Mouse (Mus musculus): ENCODE results near the gene Clstn1.

Gene Clstn1

DNA sequence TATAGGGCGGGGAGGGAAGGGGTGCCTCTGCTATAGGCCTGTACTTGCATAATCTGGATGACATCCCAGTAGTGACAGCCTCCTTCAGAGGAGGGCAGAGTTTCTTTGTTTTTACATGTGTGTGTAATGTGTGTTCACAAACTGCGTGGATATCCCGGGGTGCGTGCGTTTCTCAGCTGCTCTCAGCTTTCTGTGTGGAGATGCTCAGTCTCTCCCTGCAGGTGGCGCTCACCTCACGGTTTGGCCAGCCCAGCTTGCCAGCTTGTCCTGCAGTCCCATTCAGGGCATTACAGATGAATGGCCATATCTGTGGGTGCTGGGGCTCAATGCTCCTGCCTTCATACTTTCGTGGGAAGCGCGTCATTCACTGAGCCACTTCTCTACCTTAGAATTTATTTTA, 42.1 kb downstream of the Clstn1 start:
- no peak for DNase-seq (ENCODE audit: extremely low spot score, low read depth, low spot score)

DNA sequence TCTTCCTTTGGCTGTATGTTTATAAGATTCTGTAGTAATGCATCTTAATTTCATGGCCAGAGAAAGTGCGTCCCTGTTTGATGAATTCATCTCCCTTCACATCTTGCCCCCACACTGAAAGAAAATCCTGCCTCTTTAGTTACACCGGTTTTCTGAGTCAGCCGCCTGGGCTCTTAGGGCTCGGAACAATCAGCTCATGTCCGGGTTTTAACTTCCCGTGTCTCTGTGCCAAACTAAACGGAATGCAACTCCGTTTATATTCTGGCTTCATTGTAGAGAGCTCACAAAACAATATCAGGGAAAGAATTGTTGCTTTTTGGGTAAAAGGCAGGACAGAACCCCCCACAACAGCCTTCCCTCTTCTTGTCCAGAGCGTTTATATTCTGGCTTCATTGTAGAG, 42.5 kb downstream of the Clstn1 start:
- no peak for DNase-seq (ENCODE audit: extremely low spot score, low read depth, low spot score)

DNA sequence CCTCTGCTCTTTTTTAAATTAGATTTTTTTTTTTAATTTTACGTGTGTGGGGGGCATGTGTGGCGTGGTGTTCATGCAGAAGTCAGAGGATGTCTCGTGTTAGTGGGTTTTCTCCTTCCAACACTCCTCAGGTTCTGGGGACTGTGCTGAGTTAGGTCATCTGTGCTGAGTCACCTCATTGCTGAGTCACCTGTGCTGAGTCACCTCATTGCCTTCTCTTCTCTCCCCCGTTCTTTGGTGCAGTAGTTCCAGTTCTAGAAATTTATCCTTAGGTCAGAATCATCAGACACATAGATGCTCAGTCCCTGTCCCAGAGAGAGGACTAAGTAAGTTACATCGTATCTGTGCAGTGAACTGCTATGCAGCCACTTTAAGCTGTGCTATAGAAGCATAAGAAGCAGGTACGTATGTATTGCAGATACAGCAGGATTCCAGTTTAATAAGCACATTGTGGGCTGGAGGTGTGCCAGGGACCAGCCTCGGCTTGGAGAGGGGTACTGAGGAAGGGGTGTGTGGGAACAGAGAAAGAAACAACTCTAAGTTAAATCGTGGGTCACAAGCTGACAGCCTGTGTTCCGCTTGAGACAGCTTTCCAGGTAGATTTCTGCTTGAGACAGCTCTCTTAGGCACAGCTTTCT, 46.5 kb downstream of the Clstn1 start:
- DNase-seq (ENCODE audit: extremely low spot score, low read depth, low spot score), result no peak

GRCm38 (mm10) chr4:149634157-149634556, 47.9 kb downstream of the Clstn1 start:
- no peak for DNase-seq (ENCODE audit: extremely low spot score, low read depth, low spot score)

GRCm38 (mm10) chr4:149634966-149635365, 48.7 kb downstream of the Clstn1 start:
- no peak for DNase-seq (ENCODE audit: extremely low spot score, low read depth, low spot score)

- DNase-seq (ENCODE audit: extremely low spot score, low read depth, low spot score), result no peak
Observed at GRCm38 (mm10) chr4:149635915-149636415, 49.7 kb downstream of the Clstn1 start.

DNA sequence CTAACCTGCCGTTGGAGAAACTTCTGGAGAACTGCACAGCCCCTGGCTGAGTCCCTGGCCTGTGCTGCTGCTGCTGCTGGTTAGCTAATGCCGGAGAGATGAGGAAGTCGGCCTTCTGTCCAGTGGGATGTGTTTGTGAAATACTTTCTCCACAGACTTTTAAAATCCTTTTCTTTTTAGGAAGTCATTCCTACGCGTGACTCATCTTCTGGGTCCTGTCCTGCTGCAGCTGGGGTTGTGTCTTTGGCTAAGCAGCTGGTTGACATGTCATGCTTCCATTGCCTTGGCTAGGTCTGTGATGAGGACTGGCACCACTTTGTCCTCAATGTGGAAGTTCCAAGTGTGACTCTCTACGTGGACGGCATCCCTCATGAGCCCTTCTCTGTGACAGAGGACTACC, 51.7 kb downstream of the Clstn1 start:
- DNase-seq (ENCODE audit: extremely low spot score, low read depth, low spot score), result no peak

DNA sequence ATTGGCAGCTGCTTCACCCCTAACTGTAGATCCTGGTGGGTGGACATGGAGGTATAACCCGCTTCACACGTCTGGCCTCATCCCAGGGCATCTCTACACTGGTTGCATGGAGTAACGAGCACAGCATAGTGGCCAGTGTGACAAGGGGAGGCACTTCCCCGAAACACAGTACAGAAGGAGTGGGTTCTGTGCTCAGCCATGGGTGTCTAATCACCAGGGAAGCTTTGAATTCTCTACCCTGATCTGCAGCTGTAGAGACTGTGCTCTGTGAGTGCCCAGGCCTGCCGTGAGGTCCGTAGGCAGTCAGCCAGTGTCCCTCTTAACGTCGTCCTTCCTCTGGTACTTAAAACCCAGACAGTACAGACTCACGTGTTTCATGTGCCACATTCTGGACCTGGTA, 54.6 kb downstream of the Clstn1 start:
- DNase-seq (ENCODE audit: extremely low spot score, low read depth, low spot score), result no peak

GRCm38 (mm10) chr4:149641400-149641799, 55.1 kb downstream of the Clstn1 start:
- no peak for DNase-seq (ENCODE audit: extremely low spot score, low read depth, low spot score)

- no peak for DNase-seq (ENCODE audit: extremely low spot score, low read depth, low spot score)
Observed at GRCm38 (mm10) chr4:149641956-149642355, 55.7 kb downstream of the Clstn1 start.

DNA sequence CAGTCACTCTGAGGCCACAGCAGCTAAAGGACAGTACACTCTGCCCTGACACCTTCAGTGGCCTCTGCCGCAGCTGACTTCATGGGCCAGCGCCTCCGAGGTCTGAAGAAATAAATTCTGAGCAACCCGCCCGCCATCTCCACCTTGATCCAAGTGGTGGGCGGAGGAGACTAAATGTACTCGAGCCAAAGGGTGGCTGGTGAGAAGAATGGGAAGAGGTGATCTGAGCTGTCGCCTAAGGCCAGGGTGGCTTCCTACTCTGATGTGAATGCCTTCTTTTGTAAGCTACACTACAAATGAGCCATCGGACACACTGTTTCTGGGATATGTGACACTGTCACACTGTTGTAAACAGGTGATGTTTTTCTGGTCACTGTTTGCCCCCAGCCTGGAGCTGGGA, 59.5 kb downstream of the Clstn1 start:
- DNase-seq (ENCODE audit: extremely low spot score, low read depth, low spot score), result no peak

GRCm38 (mm10) chr4:149648031-149648805, 62.0 kb downstream of the Clstn1 start:
- no peak for DNase-seq (ENCODE audit: extremely low spot score, low read depth, low spot score)

- no peak for DNase-seq (ENCODE audit: extremely low spot score, low read depth, low spot score)
Observed at GRCm38 (mm10) chr4:149650493-149651193, 64.4 kb downstream of the Clstn1 start.

GRCm38 (mm10) chr4:149654232-149654631, 68.0 kb downstream of the Clstn1 start:
- no peak for DNase-seq (ENCODE audit: extremely low spot score, low read depth, low spot score)

GRCm38 (mm10) chr4:149657858-149658416, 71.7 kb downstream of the Clstn1 start:
- no peak for DNase-seq (ENCODE audit: extremely low spot score, low read depth, low spot score)

DNA sequence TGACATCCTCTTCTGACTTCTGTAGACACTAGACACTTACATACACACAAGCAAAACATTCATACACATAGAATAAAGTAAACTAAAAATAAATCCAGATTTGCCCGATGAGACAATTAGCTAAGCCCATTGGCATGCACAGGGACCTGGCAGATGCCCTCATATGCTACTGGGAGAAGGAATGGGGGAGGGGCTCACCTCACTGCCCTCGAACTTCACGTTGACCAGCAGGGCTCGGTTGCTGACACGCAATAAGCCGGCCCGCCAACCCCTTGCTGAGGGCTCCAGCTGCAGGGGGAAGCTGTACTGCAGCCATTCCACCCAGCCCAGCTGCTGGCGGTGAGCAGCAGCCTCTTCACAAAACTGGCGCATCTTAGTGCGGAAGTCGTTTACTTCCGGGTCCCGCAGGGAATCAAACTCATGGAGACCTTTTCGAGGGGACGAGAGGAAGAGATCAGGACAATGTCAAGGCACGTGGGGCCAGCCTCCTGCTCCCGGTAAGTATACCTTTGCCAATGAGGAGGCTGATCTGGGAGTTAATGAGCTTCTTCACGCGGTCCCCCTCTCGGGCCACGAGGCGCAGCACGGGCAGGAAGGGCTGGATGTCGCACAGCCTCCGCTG, 73.3 kb downstream of the Clstn1 start:
- no peak for DNase-seq (ENCODE audit: extremely low spot score, low read depth, low spot score)

- DNase-seq (ENCODE audit: extremely low spot score, low read depth, low spot score), result no peak
Observed at GRCm38 (mm10) chr4:149660598-149660997, 74.3 kb downstream of the Clstn1 start.

DNA sequence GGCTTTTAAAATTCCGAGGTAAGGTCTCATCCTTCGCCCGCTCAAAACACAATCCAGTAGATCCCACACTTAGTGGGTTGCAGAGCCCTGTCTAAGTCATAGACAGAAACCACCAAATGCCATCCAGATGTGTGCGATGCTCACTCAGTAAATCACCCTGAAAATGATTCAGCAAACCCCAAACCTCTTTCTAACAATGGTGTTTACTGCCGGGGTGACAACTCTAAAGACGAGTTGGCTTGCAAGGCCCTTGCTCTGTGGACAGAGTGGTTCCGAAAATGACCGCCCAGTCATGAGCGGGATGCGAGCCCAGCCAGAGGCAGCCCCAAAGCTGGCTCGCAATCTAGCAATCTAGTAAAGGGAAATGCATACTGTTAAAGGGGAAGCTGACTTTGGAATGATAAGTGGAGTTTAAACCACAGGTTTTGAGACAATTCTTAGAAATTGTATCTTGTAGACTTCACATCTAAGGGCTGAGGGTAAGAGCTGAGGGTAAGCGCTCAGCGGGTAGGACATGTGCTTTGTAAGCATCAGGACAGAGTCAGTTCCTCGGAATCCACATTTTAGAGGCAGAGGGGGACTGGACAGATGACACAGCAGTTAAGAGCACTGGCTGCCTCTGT, 75.8 kb downstream of the Clstn1 start:
- DNase-seq (ENCODE audit: extremely low spot score, low read depth, low spot score), result no peak

- no peak for DNase-seq (ENCODE audit: extremely low spot score, low read depth, low spot score)
Observed at GRCm38 (mm10) chr4:149663849-149664503, 77.7 kb downstream of the Clstn1 start.

All from hindlimb bud, embryonic 11.5 days (tissue).